Mouse (Mus musculus): ENCODE results near the gene Cadm3.
A peak's percentile ranks its signal among the peaks of the same experiment; 100 is the strongest.

Gene Cadm3

GRCm38 (mm10) chr1:173359590-173360290 is 7.8 kb downstream of the Cadm3 start:
- DNase-seq (ENCODE audit: low spot score in 2 of 2), result no peak

- DNase-seq (ENCODE audit: low spot score in 2 of 2), result peak in 1 of 2 experiments; percentile 70
Measured at GRCm38 (mm10) chr1:173357799-173358198, 9.7 kb downstream of the Cadm3 start.

GRCm38 (mm10) chr1:173356699-173357098 is 10.8 kb downstream of the Cadm3 start:
- DNase-seq (ENCODE audit: low spot score in 2 of 2), result no peak

GRCm38 (mm10) chr1:173355107-173355846 is 12.2 kb downstream of the Cadm3 start:
- DNase-seq (ENCODE audit: low spot score in 2 of 2), result peak in 1 of 2 experiments; percentile 75

GRCm38 (mm10) chr1:173350372-173350957 is 17.0 kb downstream of the Cadm3 start, which contains the start of gene Aim2:
Aim2 (plus strand) TSS chr1:173350879.
- no peak for DNase-seq (ENCODE audit: low spot score in 2 of 2)

GRCm38 (mm10) chr1:173349946-173350345 is 17.5 kb downstream of the Cadm3 start:
- DNase-seq (ENCODE audit: low spot score in 2 of 2), result no peak

GRCm38 (mm10) chr1:173349192-173349591 is 18.3 kb downstream of the Cadm3 start:
- DNase-seq (ENCODE audit: low spot score in 2 of 2), result no peak

- no peak for DNase-seq (ENCODE audit: low spot score in 2 of 2)
Measured at GRCm38 (mm10) chr1:173348527-173348926, 19.0 kb downstream of the Cadm3 start.

- no peak for DNase-seq (ENCODE audit: low spot score in 2 of 2)
Measured at GRCm38 (mm10) chr1:173345112-173345511, 22.4 kb downstream of the Cadm3 start.

- DNase-seq (ENCODE audit: low spot score in 2 of 2), result no peak
Measured at GRCm38 (mm10) chr1:173343934-173344333, 23.6 kb downstream of the Cadm3 start.

- no peak for DNase-seq (ENCODE audit: low spot score in 2 of 2)
Measured at GRCm38 (mm10) chr1:173342425-173342824, 25.1 kb downstream of the Cadm3 start.

GRCm38 (mm10) chr1:173339543-173339942 is 28.0 kb downstream of the Cadm3 start:
- DNase-seq (ENCODE audit: low spot score in 2 of 2), result peak in 1 of 2 experiments; percentile 81

- DNase-seq (ENCODE audit: low spot score in 2 of 2), result no peak
Measured at GRCm38 (mm10) chr1:173337008-173337407, 30.5 kb downstream of the Cadm3 start.

- no peak for DNase-seq (ENCODE audit: low spot score in 2 of 2)
Measured at GRCm38 (mm10) chr1:173335903-173336302, 31.6 kb downstream of the Cadm3 start.

- DNase-seq (ENCODE audit: low spot score in 2 of 2), result no peak
Measured at GRCm38 (mm10) chr1:173333312-173334253, 33.9 kb downstream of the Cadm3 start, which contains the start of gene Ackr1. Ackr1 (minus strand) TSS chr1:173333750.

- DNase-seq (ENCODE audit: low spot score in 2 of 2), result no peak
Measured at GRCm38 (mm10) chr1:173332418-173332817, 35.1 kb downstream of the Cadm3 start.

- no peak for DNase-seq (ENCODE audit: low spot score in 2 of 2)
Measured at GRCm38 (mm10) chr1:173329743-173330142, 37.8 kb downstream of the Cadm3 start.

GRCm38 (mm10) chr1:173329185-173329584 is 38.3 kb downstream of the Cadm3 start:
- DNase-seq (ENCODE audit: low spot score in 2 of 2), result no peak

GRCm38 (mm10) chr1:173328446-173328845 is 39.0 kb downstream of the Cadm3 start:
- no peak for DNase-seq (ENCODE audit: low spot score in 2 of 2)

GRCm38 (mm10) chr1:173326552-173326951 is 40.9 kb downstream of the Cadm3 start:
- DNase-seq (ENCODE audit: low spot score in 2 of 2), result no peak

GRCm38 (mm10) chr1:173325395-173325794 is 42.1 kb downstream of the Cadm3 start:
- no peak for DNase-seq (ENCODE audit: low spot score in 2 of 2)

Measured in frontal cortex, postnatal 36 days (tissue).